Mouse (Mus musculus): Measurements from ENCODE around the gene Ccdc194. TPM values are rescaled to one million over a fixed set of nuclear protein-coding genes. Genes with fewer than 3 reads are reported as not detected.
"Not testable (repeated sequence)": the region's sequence is repeated elsewhere in the genome, so short reads cannot be mapped to it uniquely, and the experiment has no call there.

The Ccdc194 gene
- polyA plus RNA-seq, 1 experiment from 2014 or later, result 0.24 TPM

DNA sequence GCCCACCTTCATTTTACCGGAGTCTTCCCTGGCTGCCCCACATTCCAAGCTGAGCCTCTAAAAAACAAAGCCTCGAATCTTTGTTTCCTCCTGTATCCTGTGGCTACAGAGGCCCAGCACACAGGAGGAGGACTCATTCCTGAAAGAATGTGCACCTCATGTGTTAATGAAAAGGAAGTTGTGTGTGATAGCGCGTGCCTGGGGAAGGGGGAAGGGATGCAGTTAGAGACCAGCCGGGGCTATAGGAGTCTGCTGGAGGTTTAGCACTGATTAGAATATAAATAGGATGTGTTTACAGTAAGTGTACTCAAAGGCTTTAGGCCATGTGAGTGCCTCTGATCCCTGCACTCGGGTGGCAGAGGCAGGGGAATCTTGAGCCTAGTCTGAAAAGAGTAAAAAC, 761 bp upstream of the Ccdc194 start:
- Histone ChIP-seq H3K4me1 (replicated peaks) (peaks cover 22% of the 10 kb centered on the region), H3K27ac (replicated peaks) (no peak overlapping the region), H3K9me3 (no peaks in the 10 kb centered on the region), H3K4me2 (no peak overlapping the region), H3K36me3 (no peaks in the 10 kb centered on the region), H3K4me3 (no peak overlapping the region), H3K27me3 (peaks cover 63% of the 10 kb centered on the region), H3K9ac (no peak overlapping the region)
- ATAC-seq (ENCODE audit: low read depth), result no peak
- WGBS, result 6% methylated on average over 6 of the region's 6 CpGs

DNA sequence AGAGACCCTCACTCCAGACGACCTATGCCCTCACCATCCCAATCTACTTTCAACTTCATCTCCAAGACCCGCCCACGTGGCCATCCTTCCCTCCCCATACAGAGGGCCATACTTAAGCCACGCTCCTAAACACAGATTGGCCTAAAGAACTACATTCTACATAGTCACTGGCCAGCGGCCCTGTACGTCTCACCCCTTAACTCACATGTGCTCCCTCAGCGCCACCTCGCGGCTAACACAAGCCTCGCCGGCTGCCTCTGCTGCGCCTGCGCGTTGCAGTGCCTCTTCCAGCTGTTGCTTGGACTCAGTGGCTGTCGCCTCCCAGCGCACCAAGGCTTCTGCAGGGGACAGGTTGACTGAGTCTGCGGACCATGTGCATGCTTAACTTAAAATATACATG, 3.9 kb downstream of the Ccdc194 start:
- Histone ChIP-seq H3K36me3 (no peaks in the 10 kb centered on the region), H3K27ac (replicated peaks) (no peak overlapping the region), H3K9me3 (no peaks in the 10 kb centered on the region), H3K9ac (no peak overlapping the region), H3K4me1 (replicated peaks) (peaks cover 29% of the 10 kb centered on the region), H3K4me3 (no peak overlapping the region), H3K4me2 (peak overlapping the region; percentile 27; the same call in 1 of the 2 replicates), H3K27me3 (peaks cover 50% of the 10 kb centered on the region)
- 7% methylated on average over 17 of the region's 17 CpGs for WGBS
- ATAC-seq (ENCODE audit: low read depth), result peak; percentile 81

DNA sequence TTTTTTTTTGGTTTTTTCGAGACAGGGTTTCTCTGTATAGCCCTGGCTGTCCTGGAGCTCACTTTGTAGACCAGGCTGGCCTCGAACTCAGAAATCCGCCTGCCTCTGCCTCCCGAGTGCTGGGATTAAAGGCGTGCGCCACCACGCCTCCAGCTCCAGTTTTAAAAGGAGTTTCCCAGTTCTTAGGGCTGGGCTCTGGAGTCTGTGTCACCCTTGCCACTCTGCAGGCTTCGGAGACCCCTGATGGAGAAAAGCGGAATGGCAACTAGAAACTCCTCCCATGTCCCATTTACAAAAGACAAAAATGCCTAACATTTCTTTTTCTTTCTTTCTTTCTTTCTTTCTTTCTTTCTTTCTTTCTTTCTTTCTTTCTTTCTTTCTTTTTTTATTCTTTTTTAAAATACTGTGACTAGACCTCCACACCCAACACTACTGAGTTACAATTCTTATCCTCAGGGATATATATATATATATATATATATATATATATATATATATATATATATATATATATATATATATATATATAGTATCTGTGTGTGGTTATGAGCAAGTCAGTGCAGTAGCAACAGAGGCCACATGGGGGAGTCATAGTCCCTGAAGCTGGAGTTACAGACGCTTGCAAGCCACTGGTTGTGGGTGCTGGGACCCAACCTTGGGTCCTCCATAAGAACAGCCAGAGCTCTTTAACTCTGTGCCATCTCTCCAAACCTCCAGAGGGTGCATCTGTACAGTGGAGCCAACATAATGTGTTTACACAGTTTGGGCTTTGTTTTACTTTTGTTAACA, 6.3 kb downstream of the Ccdc194 start:
- H3K36me3 ChIP-seq; H3K4me2 ChIP-seq; H3K9me3 ChIP-seq; H3K27ac ChIP-seq (replicated peaks); ATAC-seq (ENCODE audit: low read depth); H3K9ac ChIP-seq; H3K4me3 ChIP-seq: not testable (repeated sequence)
- Histone ChIP-seq H3K4me1 (replicated peaks) (peaks cover 18% of the 10 kb centered on the region), H3K27me3 (peaks cover 26% of the 10 kb centered on the region)
- WGBS, result 44% methylated on average over 9 of the region's 10 CpGs

DNA sequence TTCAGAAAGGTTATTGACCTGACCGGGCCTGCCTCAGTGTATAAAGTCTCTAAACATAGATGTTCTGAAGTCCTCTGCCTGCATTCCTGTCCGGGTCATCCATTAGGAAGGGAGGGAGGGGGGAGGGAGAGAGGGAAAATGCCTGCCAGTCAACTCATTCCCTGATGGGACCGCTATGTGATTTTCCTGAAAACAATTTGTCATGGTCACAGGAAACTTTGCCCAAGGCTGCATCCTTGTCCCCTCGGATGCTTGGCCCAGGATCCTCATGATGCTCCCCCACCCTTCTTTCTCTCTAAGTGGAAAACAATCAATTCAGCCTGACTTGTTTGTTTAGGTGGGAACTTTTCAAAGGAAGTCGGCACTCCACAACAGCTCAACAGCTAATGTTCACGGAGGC, 8.7 kb downstream of the Ccdc194 start:
- H3K27ac ChIP-seq (replicated peaks), result no peak overlapping the region
- no peak overlapping the region for H3K4me3 ChIP-seq
- no peak overlapping the region for H3K9ac ChIP-seq
- no peaks in the 10 kb centered on the region for H3K9me3 ChIP-seq
- H3K4me1 ChIP-seq (replicated peaks), result peaks cover 16% of the 10 kb centered on the region
- no peak for ATAC-seq (ENCODE audit: low read depth)
- no peak overlapping the region for H3K4me2 ChIP-seq
- peaks cover 10% of the 10 kb centered on the region; the same call in 1 of the 2 replicates for H3K27me3 ChIP-seq
- no peaks in the 10 kb centered on the region for H3K36me3 ChIP-seq
- 12% methylated on average over 6 of the region's 6 CpGs for WGBS

DNA sequence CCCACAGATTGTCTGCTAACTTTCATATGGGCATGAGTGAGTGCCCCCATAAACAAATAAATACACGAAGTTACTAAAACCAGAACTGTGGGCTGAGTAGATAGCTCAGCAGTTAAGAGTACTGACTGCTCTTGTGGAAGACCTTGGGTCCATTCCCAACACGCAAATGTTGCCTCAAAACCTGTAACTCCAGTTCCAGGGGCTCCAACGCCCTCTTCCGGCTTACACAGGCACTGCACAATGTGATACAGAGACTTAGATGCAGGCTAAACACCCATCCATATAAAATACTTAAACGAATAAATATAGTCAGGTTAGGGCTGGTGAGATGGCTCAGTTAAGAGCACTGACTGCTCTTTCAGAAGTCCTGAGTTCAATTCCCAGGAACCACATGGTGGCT, 10.5 kb downstream of the Ccdc194 start:
- Histone ChIP-seq H3K36me3 (no peaks in the 10 kb centered on the region), H3K27ac (replicated peaks) (no peak overlapping the region), H3K4me2 (no peak overlapping the region), H3K4me3 (no peak overlapping the region), H3K9ac (no peak overlapping the region), H3K4me1 (replicated peaks) (peaks cover 11% of the 10 kb centered on the region), H3K27me3 (peaks cover 19% of the 10 kb centered on the region), H3K9me3 (no peaks in the 10 kb centered on the region)
- 73% methylated on average over 5 of the region's 5 CpGs for WGBS
- ATAC-seq (ENCODE audit: low read depth), result no peak

DNA sequence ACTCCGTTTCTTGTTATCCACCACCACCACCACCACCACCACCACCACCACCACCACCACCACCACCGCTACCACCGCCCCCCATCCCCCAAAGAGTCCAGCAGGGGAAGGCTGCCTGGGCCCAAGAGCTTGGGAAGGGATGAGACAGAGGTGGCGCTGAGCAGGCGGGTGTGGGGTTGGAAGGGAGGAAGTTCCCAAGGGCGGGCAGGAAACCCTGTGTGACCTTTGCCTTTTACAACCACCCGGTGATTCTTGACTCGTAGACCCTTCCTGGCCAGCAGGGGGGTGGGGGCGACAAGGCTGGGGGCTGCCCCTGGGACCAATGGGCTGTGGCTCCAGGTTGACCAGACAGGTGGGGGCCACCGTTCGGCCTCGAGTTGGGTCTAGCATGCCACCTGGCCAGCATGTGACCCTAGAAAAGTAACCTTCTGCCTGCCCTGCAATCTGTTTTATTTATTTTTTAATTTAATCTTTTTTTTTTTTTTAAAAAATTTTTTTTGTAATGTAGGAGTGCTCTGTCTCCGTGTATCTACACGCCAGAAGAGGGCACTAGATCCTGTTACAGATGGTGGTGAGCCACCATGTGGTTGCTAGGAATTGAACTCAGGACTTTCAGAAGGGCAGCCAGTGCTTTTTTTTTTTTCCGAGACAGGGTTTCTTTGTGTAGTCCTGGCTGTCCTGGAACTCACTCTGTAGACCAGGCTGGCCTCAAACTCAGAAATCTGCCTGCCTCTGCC, 12.3 kb downstream of the Ccdc194 start:
- WGBS, result 70% methylated on average over 14 of the region's 15 CpGs
- Histone ChIP-seq H3K4me2 (no peak overlapping the region), H3K9me3 (no peaks in the 10 kb centered on the region), H3K36me3 (no peaks in the 10 kb centered on the region), H3K4me3 (no peak overlapping the region), H3K4me1 (replicated peaks) (peaks cover 12% of the 10 kb centered on the region), H3K27ac (replicated peaks) (no peak overlapping the region), H3K27me3 (peaks cover 36% of the 10 kb centered on the region), H3K9ac (no peak overlapping the region)
- no peak for ATAC-seq (ENCODE audit: low read depth)

DNA sequence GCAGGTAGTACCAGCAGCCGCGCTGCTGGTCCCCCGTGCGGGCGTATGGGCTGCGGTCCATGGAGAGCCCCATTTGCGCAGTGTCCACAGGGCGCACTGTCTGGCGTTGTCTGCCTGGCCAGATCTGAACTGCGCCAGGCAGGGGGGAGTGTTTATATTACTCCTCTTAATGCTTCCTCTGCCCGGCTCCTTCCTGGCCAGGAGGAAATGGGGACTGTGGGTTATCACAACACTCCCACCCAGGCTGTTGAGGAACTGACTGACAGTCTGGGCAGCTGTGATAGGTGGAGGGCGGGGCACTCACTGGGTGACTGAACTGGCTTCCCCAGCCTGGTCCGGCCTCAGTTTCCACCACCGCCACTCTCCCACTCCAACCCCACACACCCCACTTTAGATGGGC, 13.9 kb downstream of the Ccdc194 start, which contains the start of gene Plvap:
Gene Plvap, minus strand, starts transcription at position 109 of the 400 bp plus-strand sequence.
- ATAC-seq (ENCODE audit: low read depth), result no peak
- Histone ChIP-seq H3K4me2 (no peak within 1 kb of the TSS), H3K4me3 (no peak within 1 kb of the TSS), H3K9me3 (no peaks in the 10 kb centered on the region), H3K36me3 (no peaks in the 10 kb centered on the region), H3K27ac (replicated peaks) (no peak within 1 kb of the TSS), H3K4me1 (replicated peaks) (peaks cover 15% of the 10 kb centered on the region), H3K27me3 (peaks cover 51% of the 10 kb centered on the region), H3K9ac (0 out of 2 replicates have a peak within 1 kb of the TSS, but pooled peaks have one; percentile 22)
- WGBS, result 62% methylated on average over 14 of the region's 14 CpGs

DNA sequence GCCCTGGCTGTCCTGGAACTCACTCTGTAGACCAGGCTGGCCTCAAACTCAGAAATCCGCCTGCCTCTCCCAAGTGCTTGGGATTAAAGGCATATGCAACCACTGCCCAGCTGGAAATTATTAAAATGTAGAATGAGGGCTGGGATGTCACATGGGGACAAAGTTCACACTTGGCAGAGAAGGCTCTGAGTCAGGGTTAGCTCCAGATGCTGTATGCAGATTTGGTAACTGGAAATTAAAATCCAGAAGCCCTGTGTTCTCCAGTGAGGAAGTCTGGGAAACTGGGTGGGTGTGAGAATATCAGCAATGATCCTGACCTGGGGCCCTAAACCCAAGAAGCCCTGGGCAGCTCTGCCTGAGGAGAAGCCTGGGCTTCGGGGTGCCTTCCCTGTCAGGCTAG, 16.2 kb downstream of the Ccdc194 start:
- Histone ChIP-seq H3K36me3 (no peaks in the 10 kb centered on the region), H3K9me3 (no peaks in the 10 kb centered on the region), H3K4me3 (no peak overlapping the region), H3K4me1 (replicated peaks) (peaks cover 13% of the 10 kb centered on the region), H3K27ac (replicated peaks) (no peak overlapping the region), H3K27me3 (peaks cover 69% of the 10 kb centered on the region), H3K9ac (no peak overlapping the region), H3K4me2 (no peak overlapping the region)
- WGBS, result 55% methylated on average over 2 of the region's 2 CpGs
- ATAC-seq (ENCODE audit: low read depth), result no peak

DNA sequence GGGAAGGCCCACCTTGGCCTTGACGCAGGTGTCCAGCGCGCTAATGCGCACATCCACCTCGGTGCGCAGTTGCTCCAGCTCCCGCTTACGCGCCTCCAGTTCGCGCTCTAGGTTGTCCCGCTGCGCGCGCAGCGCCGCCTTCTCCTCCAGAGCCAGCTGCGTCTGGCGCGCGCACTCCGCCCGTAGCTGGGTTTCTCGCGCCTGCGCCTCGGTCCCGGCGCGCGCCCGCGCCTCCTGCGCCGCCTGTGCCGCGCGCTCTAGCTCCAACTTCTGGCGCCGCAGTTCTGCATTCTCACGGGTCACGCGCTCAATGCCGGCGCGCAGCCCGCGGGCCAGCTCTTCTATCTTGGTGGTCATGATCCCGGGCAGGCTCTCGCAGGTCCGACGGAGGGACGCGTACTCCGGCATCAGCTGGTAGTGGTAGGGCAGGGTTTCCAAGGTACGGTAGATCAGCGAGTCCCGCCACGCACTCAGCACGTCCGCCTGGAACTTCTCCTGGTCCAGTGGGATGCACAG, 17.9 kb downstream of the Ccdc194 start:
- Histone ChIP-seq H3K27ac (replicated peaks) (no peak overlapping the region), H3K4me3 (peak overlapping the region; percentile 37), H3K27me3 (peaks cover 69% of the 10 kb centered on the region), H3K4me1 (replicated peaks) (peaks cover 13% of the 10 kb centered on the region), H3K9ac (peak overlapping the region; percentile 62), H3K9me3 (no peaks in the 10 kb centered on the region), H3K4me2 (peak overlapping the region; percentile 64), H3K36me3 (no peaks in the 10 kb centered on the region)
- WGBS, result under 1% methylated on average over 52 of the region's 61 CpGs
- peak; percentile 78 for ATAC-seq (ENCODE audit: low read depth)

DNA sequence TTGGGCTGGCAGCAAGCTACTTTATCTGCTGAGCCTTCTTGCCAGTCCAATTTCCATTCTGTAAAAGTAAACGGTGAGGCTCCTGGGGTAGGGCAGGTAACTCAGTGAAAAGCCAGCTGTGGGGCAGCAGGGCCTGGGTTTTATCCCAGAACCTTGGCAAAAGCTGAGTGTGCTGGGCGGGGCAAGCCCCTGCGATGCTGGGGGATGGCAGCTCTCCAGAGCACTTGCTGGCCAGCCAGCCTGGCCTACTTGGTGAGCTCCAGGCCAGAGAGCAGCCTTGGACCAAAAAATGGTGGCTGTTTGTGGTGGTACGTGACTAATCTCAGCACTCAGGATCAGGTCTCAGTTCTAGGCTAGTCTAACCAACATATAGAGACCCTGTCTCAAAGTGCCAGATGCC, 19.5 kb downstream of the Ccdc194 start:
- H3K36me3 ChIP-seq, result no peaks in the 10 kb centered on the region
- no peak overlapping the region for H3K4me2 ChIP-seq
- no peaks in the 10 kb centered on the region for H3K9me3 ChIP-seq
- no peak overlapping the region for H3K9ac ChIP-seq
- no peak overlapping the region for H3K4me3 ChIP-seq
- 91% methylated on average over 4 of the region's 4 CpGs for WGBS
- H3K27me3 ChIP-seq, result peaks cover 60% of the 10 kb centered on the region
- no peak for ATAC-seq (ENCODE audit: low read depth)
- H3K27ac ChIP-seq (replicated peaks), result no peak overlapping the region
- peaks cover 13% of the 10 kb centered on the region for H3K4me1 ChIP-seq (replicated peaks)

DNA sequence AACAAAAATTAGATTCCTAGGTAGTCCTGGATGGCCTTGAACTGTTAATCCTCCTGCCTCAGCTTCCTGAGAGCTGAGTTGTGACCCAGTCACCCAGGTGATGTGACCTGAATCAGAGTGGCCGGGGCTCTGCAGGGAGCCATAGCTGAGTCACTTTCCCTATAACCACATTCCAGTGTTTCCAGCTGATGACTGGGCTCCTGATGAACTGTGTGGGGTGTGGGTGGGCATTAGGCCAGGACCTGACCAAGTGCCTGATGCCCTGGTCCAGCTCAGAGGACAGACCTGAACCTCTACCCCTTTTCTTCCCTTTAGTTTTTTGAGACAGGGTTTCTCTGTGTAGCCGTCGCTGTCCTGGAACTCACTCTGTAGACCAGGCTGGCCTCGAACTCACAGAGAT, 20.2 kb downstream of the Ccdc194 start:
- no peak for ATAC-seq (ENCODE audit: low read depth)
- no peak overlapping the region for H3K27ac ChIP-seq (replicated peaks)
- H3K4me2 ChIP-seq, result no peak overlapping the region
- H3K4me1 ChIP-seq (replicated peaks), result peaks cover 13% of the 10 kb centered on the region
- H3K4me3 ChIP-seq, result no peak overlapping the region
- H3K9ac ChIP-seq, result no peak overlapping the region
- H3K9me3 ChIP-seq, result no peaks in the 10 kb centered on the region
- WGBS, result 95% methylated on average over 4 of the region's 4 CpGs
- peaks cover 54% of the 10 kb centered on the region for H3K27me3 ChIP-seq
- H3K36me3 ChIP-seq, result no peaks in the 10 kb centered on the region

DNA sequence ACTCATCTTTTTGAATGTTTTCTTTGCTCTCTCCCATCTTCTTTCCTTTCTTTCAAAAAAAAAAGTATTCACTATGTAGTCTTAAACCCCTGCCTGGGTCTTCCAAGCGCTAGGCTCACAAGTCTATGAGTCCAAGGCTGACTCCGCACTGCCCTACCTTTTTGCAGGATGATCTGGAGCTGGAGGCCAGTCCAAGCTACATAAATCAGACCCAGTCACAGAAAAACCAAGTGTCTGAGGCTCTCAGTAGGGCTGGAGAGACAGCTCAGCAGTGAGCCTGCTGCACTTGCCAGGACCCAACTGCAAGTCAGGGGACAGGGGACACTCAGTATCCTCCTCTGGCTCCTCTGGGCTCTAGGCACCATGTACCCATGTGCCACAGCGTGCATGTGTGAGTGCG, 21.2 kb downstream of the Ccdc194 start:
- Histone ChIP-seq H3K27me3 (peaks cover 44% of the 10 kb centered on the region), H3K4me3 (no peak overlapping the region), H3K9ac (no peak overlapping the region), H3K4me2 (no peak overlapping the region), H3K36me3 (no peaks in the 10 kb centered on the region), H3K27ac (replicated peaks) (no peak overlapping the region), H3K9me3 (no peaks in the 10 kb centered on the region), H3K4me1 (replicated peaks) (peaks cover 14% of the 10 kb centered on the region)
- ATAC-seq (ENCODE audit: low read depth), result no peak
- WGBS, result 90% methylated on average over 4 of the region's 4 CpGs
